Mouse (Mus musculus): ENCODE results near the gene Crabp2. TPM values are rescaled to one million over a fixed set of nuclear protein-coding genes. Genes with fewer than 3 reads are reported as not detected.

The Crabp2 gene
- polyA plus RNA-seq, 1 experiment from 2014 or later = 44.4 TPM

DNA sequence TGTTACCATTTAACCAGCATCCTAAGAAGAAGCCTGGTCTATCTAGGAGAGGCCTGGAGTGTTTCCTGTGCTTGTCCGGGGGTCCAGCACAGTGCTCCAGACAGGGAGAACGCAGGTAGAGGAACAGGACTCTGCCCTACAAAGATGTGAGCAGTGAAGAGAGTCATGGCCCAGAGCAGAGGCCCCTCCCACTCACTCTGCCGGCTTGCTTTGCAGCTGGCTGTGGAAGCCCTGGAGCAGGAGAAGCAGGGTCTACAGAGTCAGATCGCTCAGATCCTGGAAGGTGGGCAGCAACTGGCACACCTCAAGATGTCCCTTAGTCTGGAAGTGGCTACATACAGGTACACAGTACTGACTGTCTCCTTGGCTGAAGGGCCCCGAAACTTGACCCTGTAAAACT is 24.3 kb downstream of the Crabp2 start:
- H3K27ac ChIP-seq (ENCODE audit: low read length) = peak overlapping the region; percentile 35; the same call in 1 of the 2 replicates
- no peak for ATAC-seq
- peak overlapping the region; percentile 46 for H3K9ac ChIP-seq (ENCODE audit: low read depth, low read length)
- H3K4me1 ChIP-seq (ENCODE audit: control insufficient read depth, insufficient read depth, low read length) = peaks cover 9% of the 10 kb centered on the region
- peak overlapping the region; percentile 58 for H3K4me3 ChIP-seq (ENCODE audit: low read depth, low read length)
- no peaks in the 10 kb centered on the region for H3K9me3 ChIP-seq (replicated peaks; ENCODE audit: control insufficient read depth, low read length, poor library complexity, severe bottlenecking)
- 17% methylated on average over 5 of the region's 5 CpGs for WGBS
- no peaks in the 10 kb centered on the region for H3K36me3 ChIP-seq (ENCODE audit: control insufficient read depth, insufficient read depth, low read length)
- peaks cover 3% of the 10 kb centered on the region; the same call in 1 of the 2 replicates for H3K27me3 ChIP-seq (ENCODE audit: control insufficient read depth, insufficient read depth, low read depth, low read length)
- H3K4me2 ChIP-seq (ENCODE audit: low read length) = peak overlapping the region; percentile 93

DNA sequence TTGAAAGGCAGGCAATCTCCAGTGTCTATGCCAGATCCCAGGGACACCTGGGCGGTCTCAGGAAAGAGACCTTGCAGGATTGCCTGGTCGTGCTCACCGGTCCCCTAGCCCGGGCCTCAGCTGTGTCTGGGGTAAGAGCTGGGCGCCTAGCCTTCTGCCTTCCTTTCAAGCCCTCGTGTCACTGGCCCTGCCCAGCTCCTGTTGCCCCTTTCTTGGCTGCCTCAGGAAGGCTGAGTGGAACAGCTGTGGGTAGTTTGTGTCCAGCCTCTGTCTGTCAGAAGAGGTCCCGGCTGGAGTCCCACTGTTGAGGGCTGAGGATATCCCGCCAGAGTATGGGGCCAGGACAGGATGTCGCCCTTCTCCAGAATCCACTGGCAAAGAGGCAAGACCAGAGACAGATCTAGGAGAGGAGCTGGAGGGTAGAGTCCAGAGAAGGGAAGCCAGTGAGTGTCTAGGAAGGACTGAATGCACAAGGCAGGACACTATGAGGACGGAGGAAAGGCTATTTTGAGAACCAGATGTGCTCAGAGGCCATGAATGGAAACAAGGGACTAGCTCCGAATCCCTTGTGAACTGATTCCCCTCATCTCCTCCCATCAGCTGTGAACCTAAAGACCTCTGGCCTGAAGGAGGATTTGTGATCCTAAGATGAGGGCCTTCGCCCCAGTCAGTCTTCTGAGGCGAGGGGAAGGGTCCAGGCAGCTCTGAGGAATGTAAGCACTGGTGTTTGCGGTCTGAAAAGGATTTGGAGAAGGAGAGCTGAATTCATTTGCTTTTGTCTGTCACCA is 25.3 kb downstream of the Crabp2 start:
- ATAC-seq = no peak
- H3K9ac ChIP-seq (ENCODE audit: low read depth, low read length) = peak overlapping the region; percentile 46
- no peaks in the 10 kb centered on the region for H3K9me3 ChIP-seq (replicated peaks; ENCODE audit: control insufficient read depth, low read length, poor library complexity, severe bottlenecking)
- H3K27me3 ChIP-seq (ENCODE audit: control insufficient read depth, insufficient read depth, low read depth, low read length) = peaks cover 3% of the 10 kb centered on the region; the same call in 1 of the 2 replicates
- peaks cover 9% of the 10 kb centered on the region for H3K4me1 ChIP-seq (ENCODE audit: control insufficient read depth, insufficient read depth, low read length)
- peak overlapping the region; percentile 35 for H3K27ac ChIP-seq (ENCODE audit: low read length)
- H3K4me2 ChIP-seq (ENCODE audit: low read length) = peak overlapping the region; percentile 93
- H3K4me3 ChIP-seq (ENCODE audit: low read depth, low read length) = peak overlapping the region; percentile 58
- no peaks in the 10 kb centered on the region for H3K36me3 ChIP-seq (ENCODE audit: control insufficient read depth, insufficient read depth, low read length)
- 18% methylated on average over 14 of the region's 14 CpGs for WGBS

GRCm38 (mm10) chr3:87974381-87974987 is 26.0 kb downstream of the Crabp2 start:
- H3K27ac ChIP-seq (ENCODE audit: low read length) = peak overlapping the region; percentile 35
- H3K4me2 ChIP-seq (ENCODE audit: low read length) = peak overlapping the region; percentile 93
- 4% methylated on average over 12 of the region's 12 CpGs for WGBS
- peaks cover 3% of the 10 kb centered on the region; the same call in 1 of the 2 replicates for H3K27me3 ChIP-seq (ENCODE audit: control insufficient read depth, insufficient read depth, low read depth, low read length)
- H3K4me3 ChIP-seq (ENCODE audit: low read depth, low read length) = no peak overlapping the region
- H3K4me1 ChIP-seq (ENCODE audit: control insufficient read depth, insufficient read depth, low read length) = peaks cover 9% of the 10 kb centered on the region
- peak overlapping the region; percentile 1; the same call in 1 of the 2 replicates for H3K9ac ChIP-seq (ENCODE audit: low read depth, low read length)
- peak; percentile 36; the same call in 1 of the 2 replicates for ATAC-seq
- H3K9me3 ChIP-seq (replicated peaks; ENCODE audit: control insufficient read depth, low read length, poor library complexity, severe bottlenecking) = no peaks in the 10 kb centered on the region
- no peaks in the 10 kb centered on the region for H3K36me3 ChIP-seq (ENCODE audit: control insufficient read depth, insufficient read depth, low read length)

DNA sequence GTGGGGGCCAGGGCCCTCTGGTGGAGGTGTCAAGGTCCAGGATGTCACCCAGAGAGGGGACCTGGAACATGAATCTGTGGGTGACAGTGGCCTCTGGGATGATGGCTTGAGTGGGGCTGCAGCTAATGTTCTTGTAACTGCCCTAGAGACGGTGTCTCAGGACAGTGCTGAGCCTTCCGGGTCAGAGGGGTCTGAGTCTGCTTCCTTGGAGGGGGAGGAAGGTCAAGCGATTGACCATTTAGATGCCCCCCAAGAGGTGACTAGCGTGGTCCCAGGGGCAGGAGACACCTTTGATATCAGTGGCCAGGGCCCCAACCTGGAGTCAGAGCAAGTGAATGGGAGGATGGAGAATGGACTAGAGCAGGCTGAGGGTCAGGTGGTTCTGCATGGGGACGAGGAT is 31.0 kb downstream of the Crabp2 start:
- Histone ChIP-seq H3K27ac (ENCODE audit: low read length) (no peak overlapping the region), H3K36me3 (ENCODE audit: control insufficient read depth, insufficient read depth, low read length) (no peaks in the 10 kb centered on the region), H3K9me3 (replicated peaks; ENCODE audit: control insufficient read depth, low read length, poor library complexity, severe bottlenecking) (no peaks in the 10 kb centered on the region), H3K4me3 (ENCODE audit: low read depth, low read length) (no peak overlapping the region), H3K9ac (ENCODE audit: low read depth, low read length) (no peak overlapping the region), H3K4me2 (ENCODE audit: low read length) (no peak overlapping the region), H3K27me3 (ENCODE audit: control insufficient read depth, insufficient read depth, low read depth, low read length) (no peaks in the 10 kb centered on the region), H3K4me1 (ENCODE audit: control insufficient read depth, insufficient read depth, low read length) (peaks cover 8% of the 10 kb centered on the region)
- 87% methylated on average over 5 of the region's 5 CpGs for WGBS
- no peak for ATAC-seq

DNA sequence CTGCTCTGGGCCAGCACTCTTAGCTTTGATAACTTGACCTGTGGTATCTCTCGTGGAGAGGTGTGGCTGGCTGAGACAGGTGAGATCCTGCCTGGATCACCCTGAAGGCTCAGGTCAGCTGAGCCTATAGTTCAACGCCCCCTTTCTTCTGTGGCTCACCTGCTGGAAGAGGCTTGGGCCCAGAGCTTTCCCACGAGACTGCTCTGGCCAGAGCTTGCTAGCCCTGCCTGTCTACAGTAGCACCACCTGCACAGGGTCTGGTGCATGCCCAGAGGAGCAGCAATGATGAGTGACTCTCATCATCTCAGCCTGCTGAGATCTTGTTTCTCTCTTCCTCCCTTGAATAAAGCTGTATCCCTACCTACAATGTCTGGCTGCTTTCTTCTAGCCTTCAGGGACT is 31.6 kb downstream of the Crabp2 start:
- Histone ChIP-seq H3K27me3 (ENCODE audit: control insufficient read depth, insufficient read depth, low read depth, low read length) (no peaks in the 10 kb centered on the region), H3K27ac (ENCODE audit: low read length) (no peak overlapping the region), H3K4me2 (ENCODE audit: low read length) (no peak overlapping the region), H3K9ac (ENCODE audit: low read depth, low read length) (no peak overlapping the region), H3K4me1 (ENCODE audit: control insufficient read depth, insufficient read depth, low read length) (peaks cover 8% of the 10 kb centered on the region), H3K4me3 (ENCODE audit: low read depth, low read length) (no peak overlapping the region), H3K9me3 (replicated peaks; ENCODE audit: control insufficient read depth, low read length, poor library complexity, severe bottlenecking) (no peaks in the 10 kb centered on the region), H3K36me3 (ENCODE audit: control insufficient read depth, insufficient read depth, low read length) (no peaks in the 10 kb centered on the region)
- ATAC-seq = no peak
- 66% methylated on average over 3 of the region's 3 CpGs for WGBS

GRCm38 (mm10) chr3:87980728-87981127 is 32.3 kb downstream of the Crabp2 start:
- H3K9me3 ChIP-seq (replicated peaks; ENCODE audit: control insufficient read depth, low read length, poor library complexity, severe bottlenecking) = no peaks in the 10 kb centered on the region
- H3K4me2 ChIP-seq (ENCODE audit: low read length) = no peak overlapping the region
- WGBS = 66% methylated on average over 5 of the region's 5 CpGs
- H3K27ac ChIP-seq (ENCODE audit: low read length) = no peak overlapping the region
- H3K4me1 ChIP-seq (ENCODE audit: control insufficient read depth, insufficient read depth, low read length) = peaks cover 8% of the 10 kb centered on the region
- H3K36me3 ChIP-seq (ENCODE audit: control insufficient read depth, insufficient read depth, low read length) = no peaks in the 10 kb centered on the region
- H3K9ac ChIP-seq (ENCODE audit: low read depth, low read length) = no peak overlapping the region
- no peak for ATAC-seq
- no peak overlapping the region for H3K4me3 ChIP-seq (ENCODE audit: low read depth, low read length)
- no peaks in the 10 kb centered on the region for H3K27me3 ChIP-seq (ENCODE audit: control insufficient read depth, insufficient read depth, low read depth, low read length)

GRCm38 (mm10) chr3:87981214-87981760 is 32.8 kb downstream of the Crabp2 start:
- H3K4me3 ChIP-seq (ENCODE audit: low read depth, low read length) = no peak overlapping the region
- ATAC-seq = no peak
- WGBS = 80% methylated on average over 6 of the region's 6 CpGs
- peaks cover 10% of the 10 kb centered on the region for H3K4me1 ChIP-seq (ENCODE audit: control insufficient read depth, insufficient read depth, low read length)
- H3K4me2 ChIP-seq (ENCODE audit: low read length) = no peak overlapping the region
- no peak overlapping the region for H3K9ac ChIP-seq (ENCODE audit: low read depth, low read length)
- no peak overlapping the region for H3K27ac ChIP-seq (ENCODE audit: low read length)
- no peaks in the 10 kb centered on the region for H3K36me3 ChIP-seq (ENCODE audit: control insufficient read depth, insufficient read depth, low read length)
- H3K27me3 ChIP-seq (ENCODE audit: control insufficient read depth, insufficient read depth, low read depth, low read length) = no peaks in the 10 kb centered on the region
- H3K9me3 ChIP-seq (replicated peaks; ENCODE audit: control insufficient read depth, low read length, poor library complexity, severe bottlenecking) = no peaks in the 10 kb centered on the region

GRCm38 (mm10) chr3:87981894-87982835 is 33.7 kb downstream of the Crabp2 start:
- Histone ChIP-seq H3K36me3 (ENCODE audit: control insufficient read depth, insufficient read depth, low read length) (no peaks in the 10 kb centered on the region), H3K9me3 (replicated peaks; ENCODE audit: control insufficient read depth, low read length, poor library complexity, severe bottlenecking) (no peaks in the 10 kb centered on the region), H3K27me3 (ENCODE audit: control insufficient read depth, insufficient read depth, low read depth, low read length) (no peaks in the 10 kb centered on the region), H3K4me3 (ENCODE audit: low read depth, low read length) (no peak overlapping the region), H3K27ac (ENCODE audit: low read length) (peak overlapping the region; percentile 51), H3K4me1 (ENCODE audit: control insufficient read depth, insufficient read depth, low read length) (peaks cover 15% of the 10 kb centered on the region), H3K9ac (ENCODE audit: low read depth, low read length) (peak overlapping the region; percentile 42), H3K4me2 (ENCODE audit: low read length) (no peak overlapping the region)
- no peak for ATAC-seq
- WGBS = 37% methylated on average over 12 of the region's 12 CpGs

All from midbrain, embryonic 16.5 days (tissue).